Mouse (Mus musculus) spleen, postnatal 36 days (tissue): ENCODE results near the gene Col26a1.

ENCODE experiments used
- DNase-seq, 2 experiments: peaks; one replicate each; pipeline ENCODE4 v3.0.0; 2022; ENCODE audit warnings: low spot score in 2 of 2, mixed read lengths in 1 of 2

Gene Col26a1

GRCm38 (mm10) chr5:136882788-136883439 lies at the start of gene Col26a1:
Gene Col26a1, minus strand, starts transcription at chr5:136883209.
- DNase-seq, result no peak

DNA sequence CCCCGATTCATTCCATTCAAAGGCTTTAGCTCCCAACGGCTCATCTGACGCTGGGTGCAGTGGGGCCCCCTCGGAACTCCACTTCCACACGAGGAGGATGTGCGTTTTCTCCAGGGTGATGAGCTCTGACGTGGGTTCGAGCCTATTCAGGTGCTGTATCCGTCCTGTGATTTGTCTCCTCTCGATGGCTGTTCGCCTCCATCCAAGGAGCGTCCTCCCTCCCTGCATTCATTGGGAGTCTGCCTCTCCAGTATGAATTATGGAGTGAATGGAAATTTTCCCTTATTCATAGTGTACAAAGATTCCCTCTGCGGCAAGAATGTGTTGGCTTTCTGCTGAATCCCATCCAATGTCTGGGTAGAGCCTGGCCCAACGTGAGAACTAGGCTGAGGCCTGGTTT lies 48.9 kb upstream of the Col26a1 start:
- DNase-seq, result no peak

DNA sequence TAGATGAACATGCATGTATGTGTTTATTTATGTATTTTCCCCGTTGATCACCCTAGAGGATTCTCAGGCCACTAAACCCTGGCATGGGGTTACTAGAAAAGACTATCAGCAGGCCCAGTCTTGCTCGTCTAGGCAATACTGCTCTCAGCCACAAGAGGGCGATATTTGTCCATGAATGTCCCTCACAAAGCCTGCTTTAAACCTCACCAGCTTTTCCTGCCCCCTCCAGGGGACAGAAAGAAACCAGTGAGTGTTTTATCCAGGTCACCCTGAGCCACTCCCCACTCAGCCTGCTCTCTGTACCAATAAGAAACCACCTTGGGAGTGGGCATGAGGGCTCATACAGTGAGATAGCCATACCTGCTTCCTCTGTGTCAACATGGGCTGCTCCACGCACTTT lies 46.1 kb upstream of the Col26a1 start:
- peak; percentile 60 to 68 for DNase-seq

GRCm38 (mm10) chr5:136923751-136924478 lies 40.9 kb upstream of the Col26a1 start:
- DNase-seq, result no peak

GRCm38 (mm10) chr5:136922830-136923229 lies 39.8 kb upstream of the Col26a1 start:
- no peak for DNase-seq

GRCm38 (mm10) chr5:136919546-136920301 lies 36.7 kb upstream of the Col26a1 start:
- DNase-seq, result peak in 1 of 2 experiments; percentile 8

GRCm38 (mm10) chr5:136918655-136919472 lies 35.9 kb upstream of the Col26a1 start:
- DNase-seq, result peak; percentile 80 to 81

DNA sequence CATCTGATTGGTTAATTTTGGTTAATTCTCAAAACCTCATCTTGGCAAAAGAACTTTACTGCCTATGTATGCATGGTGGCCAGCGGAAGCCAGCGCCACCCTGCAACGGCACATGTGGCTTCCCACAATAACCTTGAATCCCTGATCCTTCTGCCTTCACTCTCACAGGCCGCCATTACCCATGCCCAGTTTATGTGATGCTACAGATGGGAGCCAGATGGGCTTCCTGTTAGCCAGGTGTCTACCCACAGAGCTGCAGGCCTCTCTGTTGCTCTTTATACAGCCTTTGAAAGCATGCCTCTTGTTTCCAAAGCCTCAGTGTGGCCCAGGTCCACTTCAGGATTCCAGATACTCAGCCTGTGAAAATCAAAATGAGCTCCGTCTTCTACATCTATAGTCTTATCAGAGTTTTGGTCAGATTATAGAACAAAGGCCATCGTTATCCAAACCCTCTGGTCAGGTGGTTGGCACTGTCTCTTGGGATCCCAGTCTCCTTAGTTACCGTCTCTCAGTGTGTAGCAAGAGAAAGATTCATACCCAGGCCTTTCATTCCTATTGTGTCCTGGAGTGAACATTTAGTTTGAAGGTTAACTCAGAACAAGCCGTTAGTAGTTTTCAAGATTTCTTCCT lies 34.7 kb upstream of the Col26a1 start:
- DNase-seq, result no peak

DNA sequence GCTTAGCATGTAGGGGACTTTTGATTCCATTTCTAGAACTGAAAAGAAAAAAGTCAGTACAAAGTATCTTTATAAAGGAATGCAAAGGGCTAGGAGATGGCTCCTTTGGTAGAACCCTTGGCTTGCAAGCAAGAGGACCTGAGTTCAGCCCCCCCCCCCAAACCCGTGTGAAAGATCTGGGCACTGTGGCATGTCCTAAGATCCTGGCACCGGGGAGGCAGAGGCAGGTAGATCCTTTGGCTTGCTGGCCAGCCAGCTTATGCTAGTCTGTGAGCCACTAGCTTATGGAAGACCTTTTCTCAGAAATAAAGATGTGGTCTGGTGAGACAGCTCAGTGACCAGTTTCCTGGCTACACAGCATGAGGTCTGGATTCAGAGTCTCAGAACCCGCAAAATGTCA lies 31.2 kb upstream of the Col26a1 start:
- no peak for DNase-seq

DNA sequence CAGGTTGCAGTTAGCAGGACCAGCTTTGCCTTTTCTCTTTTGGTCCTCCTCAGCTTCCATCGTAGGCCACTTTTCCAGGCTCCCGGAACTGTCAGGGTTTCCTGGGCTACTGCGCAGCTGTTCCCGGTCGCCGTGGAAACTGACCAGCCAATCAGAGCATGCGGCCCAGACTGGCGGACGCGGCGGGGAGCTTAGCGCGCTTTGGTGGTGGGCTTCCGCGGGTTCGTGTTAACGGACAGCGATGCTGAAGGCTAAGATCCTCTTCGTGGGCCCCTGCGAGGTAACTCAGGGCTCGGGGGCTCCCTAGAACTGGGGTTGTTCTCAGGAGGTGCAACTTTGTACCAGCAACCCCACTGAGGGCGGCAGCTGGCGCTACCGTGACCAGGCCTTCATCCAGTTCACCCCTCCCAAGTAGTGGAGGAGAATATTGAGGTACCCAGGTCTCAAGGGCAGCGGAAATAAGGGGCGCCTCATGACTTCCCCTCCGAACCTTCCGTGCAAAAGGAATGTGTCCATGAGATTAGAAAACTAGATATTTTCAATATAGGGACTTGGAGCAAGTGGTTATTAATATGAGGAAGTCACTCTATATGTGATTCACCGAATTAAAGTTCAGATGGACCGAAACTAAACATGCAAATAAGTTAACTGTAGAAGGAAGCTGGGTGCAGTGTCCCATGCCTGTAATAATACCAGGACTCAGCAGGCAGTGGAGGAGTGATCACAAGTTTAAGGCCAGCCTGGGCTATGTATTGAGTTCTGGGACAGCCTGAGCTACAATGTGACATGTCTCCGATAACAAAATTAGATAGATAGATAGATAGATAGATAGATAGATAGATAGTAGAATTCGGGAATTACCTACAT lies 25.2 kb upstream of the Col26a1 start, which contains the start of gene Ift22:
Gene Ift22, plus strand, starts transcription at position 160 of the 867 bp plus-strand sequence.
- peak; percentile 82 to 83 for DNase-seq

- no peak for DNase-seq
Measured at GRCm38 (mm10) chr5:136907587-136907986, 24.6 kb upstream of the Col26a1 start.

DNA sequence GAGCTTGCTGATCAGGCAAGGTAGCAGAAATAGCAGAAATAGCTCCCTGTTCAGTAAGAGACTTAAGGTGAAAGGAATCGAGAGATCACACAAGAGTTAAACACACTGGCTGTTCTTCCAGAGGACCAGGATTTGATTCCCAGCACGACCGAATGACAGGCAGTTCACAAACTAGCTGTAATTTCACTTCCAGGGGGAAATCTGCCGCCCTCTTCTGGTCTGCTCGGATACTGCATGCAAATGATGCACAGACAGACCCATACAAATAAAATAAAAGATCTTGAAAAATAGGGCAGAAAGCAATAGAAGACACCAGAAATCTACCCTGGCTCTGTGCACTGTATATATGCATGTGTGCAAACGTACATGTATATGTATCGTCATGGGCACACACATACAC lies 22.6 kb upstream of the Col26a1 start:
- DNase-seq, result peak; percentile 16 to 20

DNA sequence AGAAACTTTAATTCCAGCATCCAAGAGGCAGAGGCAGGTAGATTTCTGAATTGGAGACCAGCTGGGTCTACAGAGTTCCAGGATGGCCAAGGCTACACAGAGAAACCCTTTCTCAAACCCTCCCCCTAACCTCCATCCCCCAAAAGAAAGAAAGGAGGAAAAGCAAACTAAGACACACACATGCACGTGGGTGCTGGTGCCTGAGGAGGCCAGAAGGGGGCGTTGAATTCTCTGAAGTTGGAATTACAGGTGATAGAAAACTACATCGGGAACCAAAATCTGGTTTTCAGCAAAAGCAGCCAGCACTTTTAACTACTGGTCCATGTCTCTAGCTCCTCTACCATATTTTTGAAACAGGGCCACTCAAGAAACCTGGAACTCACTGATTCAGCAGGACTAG lies 21.6 kb upstream of the Col26a1 start:
- no peak for DNase-seq

GRCm38 (mm10) chr5:136895529-136895963 lies 12.5 kb upstream of the Col26a1 start:
- no peak for DNase-seq

DNA sequence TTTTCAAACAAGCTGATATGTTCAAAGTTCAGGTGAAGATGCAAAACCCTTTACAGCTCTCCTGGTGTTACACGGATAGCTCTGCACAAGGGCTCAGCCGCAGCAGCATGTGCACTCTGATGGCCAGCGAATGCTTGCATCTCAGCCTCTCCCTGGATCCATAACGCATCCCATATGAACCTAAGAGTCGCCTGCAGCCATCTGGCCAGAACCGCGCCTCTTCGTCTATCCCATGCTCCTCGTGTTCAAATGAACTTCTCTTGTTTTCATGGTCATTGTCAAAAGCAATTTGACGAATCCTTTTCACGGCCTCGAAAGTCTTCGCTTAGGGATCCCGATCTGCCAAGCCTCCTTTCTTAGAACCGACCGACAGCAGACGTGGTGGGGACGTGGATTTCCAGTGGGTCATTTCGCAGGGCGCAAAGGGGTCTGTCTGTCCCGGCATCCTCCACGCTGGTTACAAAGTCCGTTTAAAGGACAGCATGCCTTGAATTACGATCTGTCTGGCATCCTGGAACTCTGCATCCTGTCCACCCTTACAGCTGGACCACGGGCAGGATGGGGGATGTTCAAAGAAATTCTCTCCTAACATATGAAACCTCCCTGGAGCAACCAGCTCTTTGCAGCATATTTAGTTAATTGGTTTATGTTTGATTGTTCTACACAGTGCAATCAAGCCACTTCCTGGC lies 12.0 kb upstream of the Col26a1 start:
- DNase-seq, result no peak

DNA sequence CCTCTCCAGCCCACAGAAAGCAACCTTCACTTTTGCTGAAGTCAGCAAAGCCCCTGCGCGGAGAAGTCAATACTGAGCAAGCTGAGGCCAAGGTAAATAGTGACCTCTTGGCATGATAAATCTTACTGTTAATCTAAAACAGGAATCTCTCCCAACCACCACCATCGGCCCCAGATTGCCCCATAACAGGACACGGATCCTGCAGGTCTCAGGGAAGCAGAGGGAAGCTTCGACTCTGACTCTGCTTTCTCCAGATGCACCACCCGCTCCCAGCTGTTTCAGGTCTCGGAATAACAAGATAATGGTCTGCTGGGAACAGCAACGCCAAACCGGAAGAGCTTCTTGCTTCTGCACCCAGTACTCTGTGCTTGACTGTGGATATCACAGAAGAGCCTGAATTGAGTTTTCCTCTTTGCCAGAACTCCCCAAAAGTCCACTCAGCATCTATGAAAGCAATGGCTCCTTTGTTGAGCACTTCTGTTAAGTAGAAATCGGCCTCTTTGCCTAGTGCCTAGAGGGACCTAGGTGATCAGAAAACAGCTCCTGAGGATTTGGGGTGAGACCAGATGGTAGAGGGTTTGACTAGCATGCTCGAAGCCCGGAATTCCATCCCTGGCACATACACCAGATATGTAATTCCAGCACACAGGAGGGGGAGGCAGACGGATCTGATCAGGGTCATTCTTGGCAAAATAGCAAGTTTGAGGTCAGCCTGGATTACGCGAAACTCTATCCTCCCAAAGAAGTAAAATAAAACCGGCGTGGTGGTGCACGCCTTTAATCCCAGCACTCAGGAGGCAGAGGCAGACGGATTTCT lies 5.7 kb upstream of the Col26a1 start:
- no peak for DNase-seq

DNA sequence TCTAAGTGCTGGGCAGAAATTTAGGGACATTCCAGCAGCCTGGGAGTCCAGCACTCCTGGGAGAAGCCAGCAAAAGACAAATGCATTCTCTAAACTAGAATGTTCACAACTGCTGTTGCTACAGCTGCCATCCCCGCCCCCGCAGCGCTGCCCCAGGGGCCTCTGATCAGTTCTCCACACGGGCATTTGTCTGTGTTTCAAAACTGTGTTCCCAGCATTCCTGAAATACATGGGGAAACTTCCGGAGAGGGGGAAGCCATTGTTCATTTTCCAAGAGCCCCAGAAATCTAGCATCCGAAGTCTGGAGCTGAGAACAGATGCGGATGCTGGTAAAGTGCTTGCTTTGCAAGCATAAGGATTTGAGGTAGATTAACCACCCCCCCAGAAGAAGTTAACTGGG lies 3.9 kb upstream of the Col26a1 start:
- DNase-seq, result no peak

DNA sequence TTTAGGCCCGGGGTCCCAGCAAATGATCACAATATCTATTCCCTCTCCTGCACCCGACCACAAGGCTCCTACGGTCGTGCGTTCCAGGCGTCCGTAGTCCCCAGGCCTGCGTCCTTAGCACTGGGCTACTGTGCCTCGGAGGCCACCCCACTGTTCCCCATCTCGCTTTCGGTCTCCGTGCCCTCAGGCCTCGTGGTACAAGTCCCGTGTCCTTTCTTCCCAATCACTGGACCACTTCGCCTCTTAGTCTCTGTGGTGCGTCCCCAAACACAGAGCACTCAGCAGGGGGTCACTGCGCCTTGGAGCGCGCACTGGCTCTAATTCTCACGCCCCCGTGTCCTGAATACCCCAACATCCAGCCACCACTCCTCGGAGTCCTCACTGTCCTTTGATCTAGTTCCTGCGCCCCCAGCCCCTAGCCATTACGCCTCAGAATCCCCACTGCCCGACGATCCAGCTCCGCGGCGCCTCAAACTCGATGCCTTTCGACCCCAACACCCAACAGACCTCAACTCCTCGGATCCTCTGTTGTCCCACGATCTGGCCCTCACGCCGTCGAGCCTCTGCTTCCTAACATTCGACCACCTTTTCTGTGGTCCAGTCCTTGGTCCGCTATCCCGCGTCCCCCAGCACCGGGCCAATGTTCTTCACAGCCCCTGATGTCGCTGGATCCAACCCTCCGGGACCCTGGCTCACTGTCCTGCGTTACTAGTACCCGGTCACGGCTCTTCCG lies 788 bp downstream of the Col26a1 start:
- DNase-seq, result no peak
